ENCODE assay signal across 13 mouse cellular contexts in the genomic region with DNA sequence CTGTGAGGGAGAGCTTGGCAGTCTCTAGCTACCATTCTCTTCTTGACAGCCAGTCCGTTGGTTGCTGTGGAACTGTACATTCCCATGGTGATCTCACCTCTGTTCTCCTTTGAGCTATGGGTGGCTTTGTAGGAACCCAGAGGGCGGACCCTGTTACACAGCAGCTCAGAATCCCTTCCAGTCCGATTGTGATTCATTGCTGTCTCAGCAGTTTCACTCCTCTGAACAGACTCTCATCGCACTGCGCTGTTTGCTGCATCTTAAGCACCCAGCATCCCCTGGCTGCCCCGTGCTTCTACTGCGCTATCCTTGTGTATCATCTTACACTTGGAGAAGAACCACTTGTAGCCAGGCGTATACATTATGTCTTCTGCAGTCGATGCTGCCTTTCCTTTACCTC. TPM values are rescaled to one million over a fixed set of nuclear protein-coding genes. Genes with fewer than 3 reads are reported as not detected.
"Had no signal": no experiment of that assay in that cellular context is flagged by ENCODE, and none has a peak within 500 bp of the region (broad histone marks: within the 10 kb centered on the region; RNA-seq: fewer than 3 reads in every experiment).

No protein-coding gene starts in this region.

- H3K9ac ChIP-seq: limb, embryonic 13.5 days; liver, embryonic 14.5 days; midbrain, embryonic 13.5 days had no signal

- H3K4me2 ChIP-seq: limb, embryonic 13.5 days; midbrain, embryonic 13.5 days had no signal

- ATAC-seq: midbrain, embryonic 13.5 days had no signal

- H3K4me1 ChIP-seq: midbrain, embryonic 13.5 days had no signal

- H3K36me3 ChIP-seq: limb, embryonic 13.5 days; midbrain, embryonic 13.5 days had no signal

- H3K27ac ChIP-seq: layer of hippocampus, adult 2 months; limb, embryonic 13.5 days; liver, embryonic 14.5 days; midbrain, embryonic 13.5 days; stomach, postnatal 0 days had no signal

- H3K27me3 ChIP-seq: limb, embryonic 13.5 days; midbrain, embryonic 13.5 days had no signal

- H3K4me3 ChIP-seq: layer of hippocampus, adult 2 months; limb, embryonic 13.5 days; midbrain, embryonic 13.5 days had no signal

- H3K9me3 ChIP-seq: limb, embryonic 13.5 days; midbrain, embryonic 13.5 days had no signal

- DNase-seq: kidney, postnatal 10 days; kidney, postnatal 4 days; left cerebral cortex, postnatal 4 days; lung, adult 18-20 months; thymus, adult 18-20 months; thymus, postnatal 25 days had no signal

RNA-seq across cellular contexts. Expression of a gene that starts 1.6 kb away (rescaled TPM):
- total RNA-seq: megakaryocyte-erythroid progenitor cell, adult 5-6 weeks had no signal
- polyA plus RNA-seq: liver, adult 2 months had no signal
